Mouse (Mus musculus) midbrain, embryonic 16.5 days (tissue): ENCODE measurements at regions not wholly inside any gene's neighbourhood (a gene's known extent, or its start where the extent isn't known, plus 50 kb on each side); places are given as distances from the start of the nearest gene placed in this dataset.

ENCODE experiments used
- ATAC-seq: fragments of 200-750 bp; cut with Nextera tagmentation; 2 replicates; pipeline ENCODE4 v1.8.0; 2017; ENCODE audit warnings: moderate TSS enrichment
- H3K27ac ChIP-seq: fragments of 300-500 bp; sonication (generic); 2 replicates; pipeline ENCODE4 v1.5.1; 2014; ENCODE audit warnings: mild to moderate bottlenecking, low read length, mixed read lengths
- H3K27me3 ChIP-seq: fragments of 300-500 bp; sonication (generic); 2 replicates; pipeline ENCODE4 v1.6.1; 2014; ENCODE audit warnings: low read depth, low read length, mixed read lengths; ENCODE audit not compliant: control insufficient read depth, insufficient read depth
- H3K36me3 ChIP-seq: fragments of 300-500 bp; sonication (generic); 2 replicates; pipeline ENCODE4 v1.6.1; 2014; ENCODE audit warnings: mild to moderate bottlenecking, low read length, moderate library complexity, mixed read lengths; ENCODE audit not compliant: control insufficient read depth, insufficient read depth
- H3K4me1 ChIP-seq: fragments of 300-500 bp; sonication (generic); 2 replicates; pipeline ENCODE4 v1.6.1; 2014; ENCODE audit warnings: mild to moderate bottlenecking, low read length, mixed read lengths; ENCODE audit not compliant: control insufficient read depth, insufficient read depth
- H3K4me2 ChIP-seq: fragments of 300-500 bp; sonication (generic); 2 replicates; pipeline ENCODE4 v1.6.1; 2014; ENCODE audit warnings: mild to moderate bottlenecking, low read length, mixed read lengths
- H3K4me3 ChIP-seq: fragments of 300-500 bp; sonication (generic); 2 replicates; pipeline ENCODE4 v1.5.1; 2014; ENCODE audit warnings: low read depth, mild to moderate bottlenecking, low read length, moderate library complexity, mixed read lengths
- H3K9ac ChIP-seq: fragments of 300-500 bp; sonication (generic); 2 replicates; pipeline ENCODE4 v1.6.1; 2014; ENCODE audit warnings: low read depth, low read length, mixed read lengths
- H3K9me3 ChIP-seq: fragments of 300-500 bp; sonication (generic); replicated peaks from 2 replicates; pipeline ENCODE4 v1.6.1; 2014; ENCODE audit warnings: mild to moderate bottlenecking, low read length, mixed read lengths; ENCODE audit not compliant: control insufficient read depth, poor library complexity, severe bottlenecking
- WGBS: fragments of 180-500 bp; shearing (Covaris S2); extraction: QIAGEN DNeasy Blood & Tissue Kit; methylation state at CpG from one replicate; pipeline ENCODE4 v1.1.7; 2014; 5-methylcytosine and 5-hydroxymethylcytosine counted together

DNA sequence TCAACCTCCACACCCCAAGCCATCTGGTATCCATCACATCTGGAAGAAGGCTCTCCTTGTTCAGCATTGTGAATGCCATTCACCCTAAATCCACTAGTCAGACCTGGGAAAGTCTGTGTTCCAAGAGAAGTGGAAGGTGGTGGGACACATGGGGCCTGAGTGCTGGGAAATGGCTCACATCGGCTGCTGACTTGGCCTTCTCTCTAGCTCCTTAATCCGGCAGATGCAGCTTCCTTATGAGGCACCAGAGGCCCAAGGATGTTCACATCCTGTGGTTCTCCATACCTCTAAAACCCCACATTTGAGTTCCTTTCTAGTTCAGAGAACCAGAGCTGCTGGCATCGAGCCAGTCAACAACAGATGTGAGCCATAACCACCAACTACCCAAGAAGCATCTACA lies 142.9 kb downstream of the Dad1 start:
- Histone ChIP-seq H3K4me2 (no peak overlapping the region), H3K27me3 (no peaks in the 10 kb centered on the region), H3K4me3 (no peak overlapping the region), H3K9ac (no peak overlapping the region), H3K36me3 (no peaks in the 10 kb centered on the region), H3K9me3 (no peaks in the 10 kb centered on the region), H3K27ac (no peak overlapping the region), H3K4me1 (peaks cover 5% of the 10 kb centered on the region)
- WGBS, result 79% methylated on average over 3 of the region's 3 CpGs
- no peak for ATAC-seq

DNA sequence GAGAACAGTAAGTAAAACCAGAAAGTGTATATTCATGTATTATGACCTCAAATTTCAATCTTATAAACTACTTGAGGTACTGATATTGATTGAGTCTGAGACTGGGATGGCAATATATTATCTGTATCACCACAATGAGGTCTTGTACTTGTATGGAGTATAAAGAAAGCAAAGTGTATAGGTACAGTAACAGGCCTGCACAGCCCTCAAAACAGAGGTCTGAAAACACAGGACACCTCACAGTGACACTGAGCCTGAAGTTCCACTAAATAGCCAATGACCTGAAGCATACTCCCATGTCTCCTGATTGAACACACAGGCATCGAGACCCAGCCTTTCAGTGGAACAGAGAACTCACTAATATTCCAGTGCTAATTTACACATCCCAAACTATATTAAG lies 144.8 kb downstream of the Dad1 start:
- H3K27ac ChIP-seq, result peak overlapping the region; percentile 45

DNA sequence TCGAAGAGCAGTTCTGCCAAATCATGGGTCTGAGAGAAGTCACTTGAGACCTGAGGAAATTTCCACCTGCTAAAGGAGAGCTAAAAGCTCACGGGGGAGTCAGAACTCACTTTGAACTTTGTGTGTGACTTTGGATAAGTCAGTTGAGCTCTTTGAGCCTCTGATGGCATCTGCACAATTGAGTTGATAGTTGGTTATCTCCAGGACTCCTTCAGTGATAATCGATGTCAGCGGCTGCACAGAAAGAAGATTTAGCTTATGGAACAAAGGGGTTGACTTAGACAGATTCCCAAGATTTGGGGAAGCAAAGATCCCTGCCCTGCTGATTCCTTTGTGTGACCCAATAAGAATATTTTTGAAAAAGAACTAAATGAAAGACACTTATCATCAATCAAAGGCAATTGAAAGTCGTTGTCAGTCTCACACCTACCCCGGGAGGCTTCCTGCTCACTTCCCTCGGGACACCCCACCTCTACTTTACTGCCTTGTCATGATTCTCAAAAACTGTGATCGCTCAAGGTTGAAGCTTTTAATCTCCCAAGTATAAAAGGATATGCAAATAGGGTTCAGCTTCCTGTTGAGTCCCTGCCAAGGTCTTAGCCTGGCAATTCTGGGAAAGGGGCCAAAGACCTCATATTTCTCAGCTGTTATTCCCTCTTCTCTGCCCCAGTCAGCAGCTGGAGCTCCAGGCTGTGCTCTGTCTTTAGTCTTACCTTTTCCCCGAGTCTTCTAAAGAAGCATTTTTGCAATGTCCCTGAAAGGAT lies 145.4 kb downstream of the Dad1 start:
- Histone ChIP-seq H3K9me3 (no peaks in the 10 kb centered on the region), H3K4me1 (peaks cover 5% of the 10 kb centered on the region), H3K36me3 (no peaks in the 10 kb centered on the region), H3K4me3 (no peak overlapping the region), H3K27me3 (no peaks in the 10 kb centered on the region), H3K27ac (peak overlapping the region; percentile 45), H3K4me2 (0 out of 2 replicates have a peak overlapping the region, but pooled peaks have one; percentile 7), H3K9ac (no peak overlapping the region)
- peak; percentile 75 for ATAC-seq
- WGBS, result 9% methylated on average over 9 of the region's 9 CpGs

More for the DNA sequence above, 144.8 kb downstream of the Dad1 start:
- no peak overlapping the region for H3K4me3 ChIP-seq
- H3K27me3 ChIP-seq, result no peaks in the 10 kb centered on the region
- H3K36me3 ChIP-seq, result no peaks in the 10 kb centered on the region
- no peak overlapping the region for H3K4me2 ChIP-seq
- WGBS, result 76% methylated on average over 1 of the region's 1 CpGs
- H3K9me3 ChIP-seq, result no peaks in the 10 kb centered on the region
- H3K4me1 ChIP-seq, result peaks cover 5% of the 10 kb centered on the region
- H3K9ac ChIP-seq, result no peak overlapping the region
- ATAC-seq, result peak; percentile 41

DNA sequence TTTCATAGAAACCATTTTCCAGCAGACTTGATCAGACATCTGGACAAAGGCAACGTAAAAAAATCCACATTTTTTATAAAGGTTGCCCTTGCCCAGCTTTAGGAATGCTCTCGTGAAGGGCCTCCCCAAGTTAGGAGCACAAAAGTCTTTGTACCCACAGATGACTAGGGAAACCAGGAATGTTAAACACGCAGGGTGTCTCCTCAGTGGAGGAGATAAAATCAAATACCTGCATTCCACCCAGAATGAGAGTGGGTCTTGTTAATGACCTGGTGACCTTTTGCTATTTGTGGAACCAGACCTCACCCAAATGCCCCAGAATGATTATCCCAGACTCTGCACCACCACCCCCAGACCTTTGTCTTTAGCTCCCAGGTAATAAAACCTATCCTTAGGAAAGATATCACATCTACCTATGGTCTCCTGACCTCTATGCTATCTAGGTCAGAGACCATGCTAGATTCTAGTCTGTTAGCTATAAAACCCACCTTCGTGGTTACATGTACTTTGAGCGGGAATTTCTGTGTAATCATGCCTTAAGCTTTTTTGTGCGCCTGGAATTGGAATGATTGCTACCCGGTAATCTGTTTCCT lies 146.6 kb downstream of the Dad1 start:
- ATAC-seq, result no peak
- WGBS, result 79% methylated on average over 7 of the region's 7 CpGs
- no peak overlapping the region for H3K4me3 ChIP-seq

DNA sequence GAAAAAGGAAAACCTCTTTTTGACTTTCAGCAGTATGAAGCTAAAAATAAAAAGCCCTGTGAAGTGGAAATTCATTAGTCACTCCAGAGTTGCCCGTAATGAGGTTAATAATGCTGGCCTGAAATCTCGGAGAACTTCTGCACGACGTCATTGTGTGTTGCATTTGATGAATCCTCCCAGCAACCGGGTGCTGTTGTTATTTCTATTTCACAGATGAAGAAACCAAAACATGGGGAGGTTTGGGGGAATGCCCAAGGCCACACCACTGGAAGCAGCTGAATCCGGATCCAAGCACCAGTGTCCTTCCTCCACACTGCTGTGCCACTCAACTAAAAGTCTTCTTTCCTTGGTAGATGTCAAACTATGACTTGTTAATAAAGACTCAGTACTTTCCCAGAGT lies 149.7 kb downstream of the Dad1 start:
- Histone ChIP-seq H3K36me3 (no peaks in the 10 kb centered on the region), H3K9me3 (no peaks in the 10 kb centered on the region), H3K9ac (no peak overlapping the region), H3K4me2 (no peak overlapping the region), H3K27ac (no peak overlapping the region), H3K27me3 (no peaks in the 10 kb centered on the region), H3K4me3 (no peak overlapping the region), H3K4me1 (peaks cover 7% of the 10 kb centered on the region)
- WGBS, result 84% methylated on average over 6 of the region's 6 CpGs
- ATAC-seq, result no peak

More for the DNA sequence above, 146.6 kb downstream of the Dad1 start:
- Histone ChIP-seq H3K9me3 (no peaks in the 10 kb centered on the region), H3K4me1 (peaks cover 5% of the 10 kb centered on the region), H3K27ac (no peak overlapping the region), H3K4me2 (no peak overlapping the region), H3K27me3 (no peaks in the 10 kb centered on the region), H3K36me3 (no peaks in the 10 kb centered on the region), H3K9ac (no peak overlapping the region)

DNA sequence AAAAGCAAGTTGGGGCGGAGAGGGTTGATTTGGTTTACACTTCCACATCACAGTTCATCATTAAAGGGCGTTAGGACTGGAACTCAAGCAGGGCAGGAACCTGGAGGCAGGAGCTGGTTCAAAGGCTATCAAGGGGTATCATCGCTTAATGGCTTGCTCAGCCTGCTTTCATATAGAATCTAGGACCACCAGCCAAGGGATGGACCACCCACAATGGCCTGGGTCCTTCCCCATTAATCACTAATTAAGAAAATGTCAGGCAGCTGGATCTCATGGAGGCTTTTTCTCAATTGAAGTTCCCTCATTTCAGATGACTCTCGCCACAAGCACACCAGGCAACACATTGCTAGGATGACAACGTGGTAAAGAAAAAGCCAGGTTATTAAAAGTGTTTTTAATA lies 150.4 kb downstream of the Dad1 start:
- no peak overlapping the region for H3K4me2 ChIP-seq
- no peaks in the 10 kb centered on the region for H3K9me3 ChIP-seq
- H3K4me1 ChIP-seq, result peaks cover 3% of the 10 kb centered on the region
- H3K9ac ChIP-seq, result no peak overlapping the region
- 76% methylated on average over 5 of the region's 5 CpGs for WGBS
- no peaks in the 10 kb centered on the region for H3K36me3 ChIP-seq
- no peak overlapping the region for H3K4me3 ChIP-seq
- H3K27ac ChIP-seq, result no peak overlapping the region
- ATAC-seq, result no peak
- no peaks in the 10 kb centered on the region for H3K27me3 ChIP-seq

DNA sequence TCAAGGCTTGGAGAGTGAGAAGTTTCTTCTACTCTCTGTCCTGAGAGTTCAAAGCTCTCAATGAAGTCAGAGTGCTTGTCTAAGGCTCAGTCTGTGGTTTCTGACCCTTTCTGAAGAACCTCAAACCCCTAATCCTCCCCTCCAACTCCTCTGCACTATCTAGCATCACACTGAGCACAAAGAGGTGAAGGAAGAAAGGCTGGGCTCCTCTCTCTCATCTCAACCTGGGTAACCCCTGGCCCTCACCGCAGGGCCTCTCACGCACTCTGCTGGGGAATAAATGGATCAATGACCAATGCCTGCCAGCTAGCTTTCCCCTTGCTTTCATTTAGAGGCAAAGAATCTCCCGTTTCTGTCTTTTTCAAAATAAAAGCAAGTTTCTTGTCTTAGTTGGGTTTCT lies 150.8 kb downstream of the Dad1 start:
- 48% methylated on average over 3 of the region's 3 CpGs for WGBS
- H3K27me3 ChIP-seq, result no peaks in the 10 kb centered on the region

DNA sequence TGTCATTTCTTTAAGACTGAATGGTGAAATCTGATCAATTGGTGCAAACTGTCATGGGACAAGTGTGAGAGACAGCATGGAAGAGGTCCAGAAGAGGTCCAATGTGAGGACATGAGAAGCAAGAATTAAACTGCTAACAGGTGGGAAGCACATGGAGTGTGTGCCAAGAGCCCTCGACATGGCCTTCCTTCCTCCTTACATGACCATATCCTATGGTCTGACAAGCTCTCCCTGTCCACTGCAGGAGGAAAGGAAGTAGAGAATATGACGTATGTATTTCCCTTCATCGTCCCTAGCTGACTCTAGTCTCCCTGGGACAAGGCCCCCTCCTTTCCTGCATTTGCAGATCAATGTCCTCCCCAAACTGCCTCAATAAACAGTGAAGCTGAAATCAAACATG lies 152.1 kb downstream of the Dad1 start:
- 67% methylated on average over 3 of the region's 3 CpGs for WGBS
- ATAC-seq, result no peak; the same call in 1 of the 2 replicates
- Histone ChIP-seq H3K27ac (no peak overlapping the region), H3K4me1 (peaks cover 2% of the 10 kb centered on the region; the same call in 1 of the 2 replicates), H3K36me3 (no peaks in the 10 kb centered on the region), H3K9ac (no peak overlapping the region), H3K4me2 (no peak overlapping the region), H3K9me3 (no peaks in the 10 kb centered on the region), H3K4me3 (no peak overlapping the region), H3K27me3 (no peaks in the 10 kb centered on the region)

More for the DNA sequence above, 150.8 kb downstream of the Dad1 start:
- no peaks in the 10 kb centered on the region for H3K9me3 ChIP-seq
- H3K4me3 ChIP-seq, result no peak overlapping the region
- 0 out of 2 replicates have a peak, but pooled peaks have one; percentile 52 for ATAC-seq
- H3K27ac ChIP-seq, result no peak overlapping the region
- peaks cover 2% of the 10 kb centered on the region; the same call in 1 of the 2 replicates for H3K4me1 ChIP-seq
- no peaks in the 10 kb centered on the region for H3K36me3 ChIP-seq
- H3K9ac ChIP-seq, result no peak overlapping the region
- no peak overlapping the region for H3K4me2 ChIP-seq

DNA sequence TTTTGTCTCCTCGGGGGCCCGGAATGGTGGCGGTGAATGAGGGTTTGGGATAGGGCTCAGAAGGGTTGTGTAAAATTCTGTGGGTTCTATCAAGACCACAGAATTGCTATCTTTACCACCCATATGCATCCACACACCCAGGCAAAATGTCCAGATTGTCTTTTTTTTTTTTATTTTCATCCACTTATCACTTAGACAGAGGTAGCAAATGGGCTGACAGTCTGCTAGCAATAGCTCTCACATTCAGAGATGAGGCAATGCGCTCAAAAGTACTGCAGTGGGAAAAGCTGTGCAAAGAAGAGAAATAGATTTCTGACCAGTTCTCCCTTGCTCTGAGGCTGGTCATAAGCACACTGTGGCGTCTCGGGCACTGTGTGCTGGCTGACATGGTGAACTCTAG lies 154.5 kb downstream of the Dad1 start:
- Histone ChIP-seq H3K4me1 (peaks cover 2% of the 10 kb centered on the region; the same call in 1 of the 2 replicates), H3K9me3 (no peaks in the 10 kb centered on the region), H3K9ac (no peak overlapping the region), H3K36me3 (no peaks in the 10 kb centered on the region), H3K27ac (no peak overlapping the region), H3K4me3 (no peak overlapping the region), H3K4me2 (no peak overlapping the region), H3K27me3 (no peaks in the 10 kb centered on the region)
- WGBS, result 90% methylated on average over 6 of the region's 6 CpGs
- ATAC-seq, result no peak
